Mouse (Mus musculus) spleen, postnatal 0 days (tissue): ENCODE results near the gene Supt20. TPM values are rescaled to one million over a fixed set of nuclear protein-coding genes. Genes with fewer than 3 reads are reported as not detected.

Experiments
- polyA plus RNA-seq: library from polyadenylated mRNA; unstranded; fragments of >200 nt; fragmentation: Nextera tagmentation; extraction: Ambion mirVana; gene quantifications from 2 replicates; pipeline ENCODE4 v1.2.1, GENCODE M21; 2015

Supt20 gene
- 43.5 and 47.1 TPM in 2 replicates for polyA plus RNA-seq

GRCm38 (mm10) chr3:54692202-54693055, at the start of gene Supt20:
Supt20 (plus strand) TSS chr3:54692807.

DNA sequence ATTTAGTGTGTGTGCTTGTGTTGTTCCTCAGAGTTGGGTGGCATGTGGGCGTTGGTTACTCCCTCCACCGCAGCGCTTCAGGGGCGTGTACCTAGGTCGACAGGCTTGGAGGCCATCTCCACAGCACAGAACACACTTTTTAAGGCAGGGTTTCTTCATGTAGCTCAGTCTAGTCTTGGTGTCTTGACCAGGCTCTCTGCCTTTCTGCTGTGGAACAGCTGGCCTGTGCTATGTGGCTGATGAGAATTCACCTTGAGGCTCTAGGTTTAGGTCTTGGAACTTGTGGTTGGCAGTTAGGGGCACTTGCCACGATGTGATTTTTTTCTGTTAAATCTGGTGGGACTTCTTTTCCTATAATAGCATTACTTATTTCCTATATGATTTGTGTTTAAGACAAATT, 21.6 kb downstream of the Supt20 start, which contains the start of gene Gm21958:
Gene Gm21958, minus strand, starts transcription at position 101 of the 400 bp plus-strand sequence.

GRCm38 (mm10) chr3:54735247-54736046, 42.8 kb downstream of the Supt20 start, which contains the start of the genes Exosc8 and Alg5:
Exosc8 (minus strand) TSS chr3:54735393.
Alg5 (plus strand) TSS chr3:54735539.

DNA sequence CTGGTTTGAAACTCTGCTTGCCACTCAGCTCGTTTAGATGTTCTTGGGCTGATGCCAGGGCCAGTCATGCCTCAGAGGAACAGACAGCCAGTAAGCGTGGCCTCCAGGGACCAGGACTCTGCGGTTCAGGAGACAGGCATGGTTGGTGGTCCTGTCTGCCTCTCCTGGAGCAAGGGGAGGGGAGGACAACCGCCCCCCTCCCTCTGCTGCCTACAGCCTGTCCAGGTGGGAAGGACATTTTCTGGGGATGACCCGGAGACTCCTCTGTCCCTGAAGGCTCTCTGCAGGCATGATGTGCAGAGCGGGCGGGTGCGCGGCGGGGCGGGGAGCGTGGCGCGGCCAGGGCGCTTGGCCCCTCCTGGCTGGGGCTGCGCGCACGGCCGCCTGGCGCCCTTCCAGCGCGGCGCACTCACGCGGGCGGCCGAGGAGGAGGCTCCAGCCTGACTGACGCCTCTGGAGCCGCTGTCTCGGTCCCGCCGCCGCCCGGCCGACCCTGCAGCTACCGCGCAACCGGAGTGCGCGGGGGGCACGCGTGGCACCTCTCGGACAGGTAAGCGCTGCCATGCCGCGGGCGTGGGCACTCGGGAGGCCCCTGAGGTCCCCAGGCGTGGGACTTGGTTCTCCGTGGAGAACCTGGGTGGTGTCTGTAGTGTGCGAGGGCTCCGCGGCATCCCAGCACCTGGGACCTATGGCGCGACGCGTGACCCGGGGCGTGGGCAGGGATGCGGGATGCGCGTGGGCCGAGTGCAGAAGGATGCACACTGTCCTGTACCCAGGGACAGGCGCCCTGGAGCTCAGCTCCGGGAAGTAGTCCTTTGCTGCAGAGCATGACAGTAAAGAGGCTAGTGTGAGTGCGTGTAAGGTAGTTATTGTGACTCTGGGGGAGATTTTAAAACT, 62.8 kb downstream of the Supt20 start, which contains the start of gene Smad9:
Gene Smad9, plus strand, starts transcription at position 438 of the 897 bp plus-strand sequence.

Other genes with a start within 250 kb of the Supt20 start
- 0.42 TPM in 1 of 2 replicates, not detected in the other for gene Gm21958, start 21.5 kb downstream of the Supt20 start, polyA plus RNA-seq
- gene Exosc8, start 42.6 kb downstream of the Supt20 start, polyA plus RNA-seq = 101 and 107 TPM in 2 replicates
- gene Alg5, start 42.7 kb downstream of the Supt20 start, polyA plus RNA-seq = 38.8 and 41.0 TPM in 2 replicates
- 0.13 and 0.22 TPM in 2 replicates for gene Smad9, start 62.8 kb downstream of the Supt20 start, polyA plus RNA-seq
- gene Rfxap, start 115.0 kb downstream of the Supt20 start, polyA plus RNA-seq = 26.1 and 26.8 TPM in 2 replicates
- not detected in 2 replicates for gene Sertm1, start 223.1 kb downstream of the Supt20 start, polyA plus RNA-seq